Mouse (Mus musculus): ENCODE measurements around the gene Pitx1. TPM values are rescaled to one million over a fixed set of nuclear protein-coding genes. Genes with fewer than 3 reads are reported as not detected.

Gene Pitx1
- polyA plus RNA-seq, 1 experiment from 2014 or later: not detected

DNA sequence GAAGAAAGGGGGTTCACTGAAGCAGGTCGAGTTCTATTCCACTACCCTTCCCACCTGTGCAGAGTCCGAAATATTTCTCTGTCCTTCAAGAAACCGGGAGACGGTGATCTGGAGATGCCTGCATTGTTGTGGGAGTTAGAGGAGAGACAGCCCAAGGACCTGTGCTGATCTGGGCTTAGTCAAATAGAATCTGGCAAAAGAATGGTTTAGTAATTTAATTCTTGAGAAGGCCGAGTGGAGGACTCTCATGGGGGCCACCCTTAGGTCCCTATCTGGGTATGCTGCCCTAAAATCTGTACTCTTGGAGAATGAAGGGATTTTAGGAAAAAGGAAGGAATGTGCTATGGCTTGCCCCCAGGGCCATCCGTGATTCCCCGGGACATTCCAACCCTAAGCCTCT is 2.1 kb downstream of the Pitx1 start:
- no peak overlapping the region for H3K27ac ChIP-seq (ENCODE audit: low read depth, low read length)
- no peak overlapping the region for H3K4me2 ChIP-seq (ENCODE audit: low read length)
- peaks cover 59% of the 10 kb centered on the region for H3K27me3 ChIP-seq (replicated peaks; ENCODE audit: control insufficient read depth, insufficient read depth, low read length)
- 5% methylated on average over 7 of the region's 7 CpGs for whole genome bisulfite sequencing
- no peak overlapping the region for H3K4me3 ChIP-seq (ENCODE audit: low read length)
- H3K4me1 ChIP-seq (ENCODE audit: control insufficient read depth, insufficient read depth, low read depth, low read length): peaks cover 3% of the 10 kb centered on the region
- H3K36me3 ChIP-seq (ENCODE audit: control insufficient read depth, insufficient read depth, low read length): no peaks in the 10 kb centered on the region
- no peaks in the 10 kb centered on the region for H3K9me3 ChIP-seq (ENCODE audit: control insufficient read depth, low read length)
- H3K9ac ChIP-seq (ENCODE audit: low read depth, low read length): no peak overlapping the region
- ATAC-seq: no peak

DNA sequence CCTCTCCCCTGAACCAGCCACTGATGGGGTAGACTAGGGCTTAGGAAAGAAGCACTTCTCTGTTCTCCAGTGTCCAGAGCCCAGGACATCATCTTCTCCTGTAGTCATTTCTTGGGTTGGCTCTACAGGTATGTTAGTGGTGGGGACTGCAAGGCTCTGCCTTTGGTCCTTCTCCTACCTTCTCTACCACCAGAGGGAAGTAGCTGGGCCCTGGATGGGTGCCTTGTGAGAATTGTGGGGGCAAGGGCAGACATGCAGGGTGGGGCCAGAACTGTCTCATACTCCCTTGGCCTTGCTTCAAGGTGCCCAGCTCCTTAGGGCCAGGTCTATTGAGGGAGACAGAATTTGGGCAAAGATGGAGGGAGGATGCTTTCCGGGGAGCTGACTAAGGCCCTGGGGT is 3.4 kb downstream of the Pitx1 start:
- Histone ChIP-seq H3K36me3 (ENCODE audit: control insufficient read depth, insufficient read depth, low read length) (no peaks in the 10 kb centered on the region), H3K4me1 (ENCODE audit: control insufficient read depth, insufficient read depth, low read depth, low read length) (peaks cover 3% of the 10 kb centered on the region), H3K27ac (ENCODE audit: low read depth, low read length) (no peak overlapping the region), H3K9me3 (ENCODE audit: control insufficient read depth, low read length) (no peaks in the 10 kb centered on the region; the same call in 1 of the 2 replicates), H3K4me3 (ENCODE audit: low read length) (no peak overlapping the region), H3K9ac (ENCODE audit: low read depth, low read length) (no peak overlapping the region), H3K4me2 (ENCODE audit: low read length) (no peak overlapping the region), H3K27me3 (replicated peaks; ENCODE audit: control insufficient read depth, insufficient read depth, low read length) (peaks cover 50% of the 10 kb centered on the region)
- 29% methylated on average over 1 of the region's 1 CpGs for WGBS
- no peak for ATAC-seq

DNA sequence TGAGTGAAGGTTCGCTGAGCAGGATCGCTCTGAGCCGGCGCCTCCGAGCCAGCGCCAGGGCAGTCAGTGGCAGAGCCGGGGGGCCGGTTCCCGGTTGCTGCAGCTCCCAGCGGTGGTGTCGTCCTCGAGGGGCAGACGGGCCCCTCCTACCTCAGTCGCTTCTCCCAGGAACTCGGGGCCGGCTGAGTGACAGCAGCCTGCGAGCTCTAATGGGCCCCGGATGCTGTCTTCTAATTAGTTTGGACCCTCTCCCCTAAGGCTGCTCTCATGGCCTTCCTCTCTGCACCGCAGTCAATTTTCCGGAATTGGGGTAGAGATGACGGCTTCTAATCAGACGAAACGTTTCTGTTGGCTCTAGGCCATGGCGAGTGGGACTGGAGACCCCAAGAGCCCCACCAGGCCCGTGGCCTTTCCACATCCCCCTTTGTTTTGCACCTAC is 4.3 kb downstream of the Pitx1 start:
- ATAC-seq: no peak
- no peaks in the 10 kb centered on the region; the same call in 1 of the 2 replicates for H3K9me3 ChIP-seq (ENCODE audit: control insufficient read depth, low read length)
- H3K27me3 ChIP-seq (replicated peaks; ENCODE audit: control insufficient read depth, insufficient read depth, low read length): peaks cover 47% of the 10 kb centered on the region
- no peak overlapping the region for H3K27ac ChIP-seq (ENCODE audit: low read depth, low read length)
- WGBS: 2% methylated on average over 25 of the region's 25 CpGs
- no peaks in the 10 kb centered on the region for H3K36me3 ChIP-seq (ENCODE audit: control insufficient read depth, insufficient read depth, low read length)
- no peak overlapping the region for H3K4me3 ChIP-seq (ENCODE audit: low read length)
- H3K9ac ChIP-seq (ENCODE audit: low read depth, low read length): no peak overlapping the region
- H3K4me2 ChIP-seq (ENCODE audit: low read length): no peak overlapping the region
- H3K4me1 ChIP-seq (ENCODE audit: control insufficient read depth, insufficient read depth, low read depth, low read length): peaks cover 3% of the 10 kb centered on the region

DNA sequence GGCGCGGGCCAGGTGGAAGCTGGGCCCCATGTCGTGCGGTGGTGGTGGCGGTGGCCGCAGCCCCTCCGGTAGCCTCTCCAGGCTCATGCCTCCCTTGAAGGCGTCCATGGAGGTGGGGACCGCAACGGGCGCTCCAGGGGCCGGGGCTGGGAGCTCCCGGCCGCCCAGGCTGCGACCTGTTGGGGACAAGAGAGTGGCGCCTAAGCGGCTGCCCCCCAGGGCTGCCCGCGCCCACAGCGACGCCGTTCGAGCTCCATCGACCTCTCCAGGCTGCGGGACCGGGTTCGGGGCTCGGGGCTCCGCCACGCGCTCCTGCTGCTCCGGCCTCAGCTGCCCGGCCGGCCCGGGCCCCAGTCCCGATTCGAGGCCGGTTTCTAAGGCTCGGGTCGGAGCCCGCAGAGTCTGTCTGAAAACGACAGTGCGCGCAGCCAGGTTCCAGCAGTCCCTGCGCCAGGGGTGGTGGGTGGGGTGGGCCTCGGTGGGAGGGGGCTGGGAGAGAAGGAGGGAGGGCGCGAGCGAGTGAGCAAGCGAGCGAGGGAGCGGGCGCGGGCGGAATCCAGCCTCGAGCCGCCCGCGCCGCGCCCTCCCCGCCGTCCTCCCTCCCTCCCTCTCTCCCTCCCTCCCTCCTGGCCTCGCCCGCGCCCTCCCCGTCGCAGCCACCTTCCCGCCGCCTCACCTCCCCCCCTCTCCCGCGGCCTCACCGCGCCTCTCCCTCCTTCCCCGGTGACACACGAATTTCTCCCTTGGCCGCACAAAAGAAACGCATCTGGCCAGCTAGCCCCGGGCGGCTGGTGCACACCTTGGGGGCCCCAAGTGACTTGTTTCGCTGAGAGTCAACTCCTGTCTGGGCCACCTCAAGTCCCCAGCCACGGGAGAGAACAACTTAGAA is 4.9 kb downstream of the Pitx1 start:
- Histone ChIP-seq H3K9ac (ENCODE audit: low read depth, low read length) (no peak overlapping the region), H3K4me3 (ENCODE audit: low read length) (peak overlapping the region; percentile 5; the same call in 1 of the 2 replicates)
- no peak for ATAC-seq

DNA sequence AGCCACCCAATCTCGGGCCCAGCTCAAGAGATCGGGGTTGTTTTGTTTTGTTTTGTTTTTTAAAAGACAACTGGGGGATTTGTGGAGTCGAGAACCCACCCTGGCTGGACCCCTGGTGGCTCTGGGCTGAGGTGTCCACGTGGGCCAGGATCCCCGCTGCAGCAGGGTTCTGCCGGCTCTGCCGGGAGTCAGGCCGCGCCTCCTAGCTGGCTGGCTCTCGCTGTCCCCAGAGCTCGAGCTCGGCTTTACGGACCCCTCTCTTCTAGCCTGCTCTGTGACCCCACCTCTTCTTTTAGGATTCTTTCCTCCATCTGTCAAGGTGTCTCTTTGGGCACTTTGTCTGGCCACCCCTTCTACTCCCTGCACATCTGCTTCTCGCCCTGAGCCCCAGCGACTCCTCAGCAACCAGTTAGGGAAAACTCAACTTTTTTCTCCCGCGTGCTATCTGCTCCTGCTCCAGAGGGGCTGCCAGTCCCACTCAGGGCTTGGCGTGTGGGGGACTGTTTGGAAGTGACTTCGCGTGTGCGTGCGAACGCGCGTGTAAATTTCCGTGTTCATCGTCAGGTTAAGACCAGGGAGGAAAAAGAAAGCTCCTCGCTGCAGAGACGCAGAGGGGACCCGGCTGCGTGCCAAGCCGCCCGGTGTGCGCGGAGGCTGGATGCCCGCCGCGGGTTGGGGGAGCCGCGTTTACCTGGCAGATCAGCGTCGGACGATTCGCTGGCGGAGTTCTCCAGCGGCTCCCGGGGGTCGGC is 5.7 kb downstream of the Pitx1 start:
- H3K4me2 ChIP-seq (ENCODE audit: low read length): no peak overlapping the region

More for the DNA sequence above, 4.9 kb downstream of the Pitx1 start:
- Histone ChIP-seq H3K27ac (ENCODE audit: low read depth, low read length) (no peak overlapping the region), H3K4me2 (ENCODE audit: low read length) (0 out of 2 replicates have a peak overlapping the region, but pooled peaks have one; percentile 9), H3K36me3 (ENCODE audit: control insufficient read depth, insufficient read depth, low read length) (no peaks in the 10 kb centered on the region), H3K9me3 (ENCODE audit: control insufficient read depth, low read length) (no peaks in the 10 kb centered on the region; the same call in 1 of the 2 replicates), H3K27me3 (replicated peaks; ENCODE audit: control insufficient read depth, insufficient read depth, low read length) (peaks cover 43% of the 10 kb centered on the region), H3K4me1 (ENCODE audit: control insufficient read depth, insufficient read depth, low read depth, low read length) (peaks cover 3% of the 10 kb centered on the region)
- under 1% methylated on average over 32 of the region's 82 CpGs for WGBS

DNA sequence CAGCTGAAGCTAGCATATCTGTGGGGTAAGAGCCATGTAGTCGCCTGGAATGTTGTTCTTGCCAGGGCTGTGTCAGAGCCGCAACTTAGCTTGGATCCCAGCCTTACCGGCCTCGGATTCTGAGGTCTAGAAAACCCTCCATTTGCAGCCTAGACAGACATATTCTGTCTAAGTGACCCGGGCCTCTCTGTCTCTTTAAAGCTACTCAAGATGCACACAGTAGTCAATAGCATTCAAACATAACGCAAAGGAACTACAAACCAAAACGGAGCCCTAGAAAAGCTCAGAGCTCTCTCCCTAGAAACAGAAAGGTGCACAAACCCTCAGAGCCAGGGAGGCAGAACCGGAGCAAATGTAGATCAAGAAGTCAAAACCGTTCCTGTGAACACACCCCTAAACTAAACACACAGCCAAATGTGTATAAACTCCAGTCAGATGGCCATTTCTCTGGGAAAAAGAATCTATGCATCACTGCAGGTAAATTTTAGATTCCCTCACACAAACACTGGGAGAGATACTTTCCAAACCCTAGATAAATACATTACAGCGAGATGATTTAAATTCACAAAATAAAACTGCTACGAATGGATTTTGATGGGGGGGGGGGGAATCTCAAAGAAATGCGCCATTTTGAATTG is 6.9 kb downstream of the Pitx1 start:
- 3% methylated on average over 12 of the region's 12 CpGs for WGBS

More for the DNA sequence above, 5.7 kb downstream of the Pitx1 start:
- Histone ChIP-seq H3K4me3 (ENCODE audit: low read length) (peak overlapping the region; percentile 5; the same call in 1 of the 2 replicates), H3K27me3 (replicated peaks; ENCODE audit: control insufficient read depth, insufficient read depth, low read length) (peaks cover 46% of the 10 kb centered on the region), H3K27ac (ENCODE audit: low read depth, low read length) (no peak overlapping the region), H3K4me1 (ENCODE audit: control insufficient read depth, insufficient read depth, low read depth, low read length) (peaks cover 3% of the 10 kb centered on the region), H3K9me3 (ENCODE audit: control insufficient read depth, low read length) (no peaks in the 10 kb centered on the region; the same call in 1 of the 2 replicates), H3K9ac (ENCODE audit: low read depth, low read length) (no peak overlapping the region), H3K36me3 (ENCODE audit: control insufficient read depth, insufficient read depth, low read length) (no peaks in the 10 kb centered on the region)
- no peak for ATAC-seq
- under 1% methylated on average over 38 of the region's 48 CpGs for WGBS

DNA sequence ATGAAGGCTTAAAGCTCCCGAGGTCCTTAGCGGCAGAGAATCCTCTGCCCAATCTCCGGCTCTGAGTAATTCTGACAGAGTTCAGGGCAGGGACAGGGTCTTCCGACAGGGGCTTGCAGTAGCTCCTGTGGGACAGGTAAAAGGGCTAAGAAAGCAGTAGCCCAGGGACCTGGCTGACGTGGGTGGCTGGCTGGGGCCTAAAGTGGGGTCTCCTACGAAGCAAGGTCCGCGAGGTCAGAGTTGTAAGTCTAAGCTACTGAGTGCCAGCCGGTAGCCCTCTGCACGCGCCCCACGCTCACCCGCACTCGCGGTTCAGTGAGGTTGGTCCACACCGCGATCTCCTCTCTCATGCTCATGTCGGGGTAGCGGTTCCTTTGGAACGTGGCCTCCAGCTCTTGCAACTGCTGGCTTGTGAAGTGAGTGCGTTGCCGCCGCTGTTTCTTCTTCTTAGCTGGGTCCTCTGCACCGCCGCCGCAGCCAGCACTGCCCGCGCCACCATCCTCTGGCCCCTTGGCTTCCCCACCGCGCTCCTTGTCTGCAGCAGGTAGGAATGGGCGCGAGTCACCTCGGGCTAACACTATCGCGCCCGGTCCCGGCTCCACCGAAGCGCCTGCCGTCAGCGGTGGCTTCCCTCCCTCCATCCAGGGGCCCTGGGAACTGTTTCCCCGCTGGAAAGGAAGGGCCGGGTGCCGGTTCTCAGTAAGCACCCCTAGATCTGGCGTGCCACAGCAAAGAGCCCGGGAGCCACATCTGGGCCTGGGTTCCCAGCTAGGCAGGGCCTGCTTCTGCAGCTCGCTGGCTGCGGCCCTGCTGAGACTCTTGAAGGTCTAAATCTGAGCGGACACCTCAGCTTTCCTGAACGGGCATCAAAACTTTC is 7.6 kb downstream of the Pitx1 start:
- Histone ChIP-seq H3K9me3 (ENCODE audit: control insufficient read depth, low read length) (no peaks in the 10 kb centered on the region; the same call in 1 of the 2 replicates), H3K36me3 (ENCODE audit: control insufficient read depth, insufficient read depth, low read length) (no peaks in the 10 kb centered on the region), H3K4me3 (ENCODE audit: low read length) (no peak overlapping the region), H3K4me1 (ENCODE audit: control insufficient read depth, insufficient read depth, low read depth, low read length) (peaks cover 3% of the 10 kb centered on the region), H3K4me2 (ENCODE audit: low read length) (no peak overlapping the region), H3K9ac (ENCODE audit: low read depth, low read length) (no peak overlapping the region), H3K27ac (ENCODE audit: low read depth, low read length) (no peak overlapping the region), H3K27me3 (replicated peaks; ENCODE audit: control insufficient read depth, insufficient read depth, low read length) (peaks cover 49% of the 10 kb centered on the region)
- under 1% methylated on average over 50 of the region's 50 CpGs for WGBS
- ATAC-seq: no peak

More for the DNA sequence above, 6.9 kb downstream of the Pitx1 start:
- Histone ChIP-seq H3K27me3 (replicated peaks; ENCODE audit: control insufficient read depth, insufficient read depth, low read length) (peaks cover 50% of the 10 kb centered on the region), H3K9me3 (ENCODE audit: control insufficient read depth, low read length) (no peaks in the 10 kb centered on the region; the same call in 1 of the 2 replicates), H3K27ac (ENCODE audit: low read depth, low read length) (no peak overlapping the region), H3K4me2 (ENCODE audit: low read length) (no peak overlapping the region), H3K4me1 (ENCODE audit: control insufficient read depth, insufficient read depth, low read depth, low read length) (peaks cover 3% of the 10 kb centered on the region), H3K36me3 (ENCODE audit: control insufficient read depth, insufficient read depth, low read length) (no peaks in the 10 kb centered on the region), H3K9ac (ENCODE audit: low read depth, low read length) (no peak overlapping the region), H3K4me3 (ENCODE audit: low read length) (no peak overlapping the region)
- ATAC-seq: no peak

DNA sequence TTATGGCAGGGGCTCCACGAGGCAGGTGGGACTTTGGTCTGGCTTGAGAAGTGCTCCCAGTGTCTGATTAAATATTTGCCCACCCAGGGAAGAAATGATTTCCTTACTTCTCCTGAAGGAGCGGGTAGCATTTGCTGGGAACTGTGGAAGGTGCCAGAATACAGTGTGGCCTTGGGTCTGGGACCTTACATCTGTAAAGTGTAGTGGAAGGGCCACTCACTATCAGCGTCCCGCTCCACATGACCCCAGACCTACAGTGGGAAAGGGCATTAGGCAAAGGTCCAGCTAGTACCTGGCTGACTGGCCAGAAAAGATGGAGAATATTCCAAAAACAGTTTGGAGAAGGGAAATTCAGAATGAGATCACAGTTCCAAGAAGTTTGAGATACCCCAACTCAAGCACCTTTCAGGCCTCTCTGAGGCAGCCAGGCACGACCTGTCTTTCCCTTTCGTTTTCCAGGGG is 8.3 kb downstream of the Pitx1 start:
- Histone ChIP-seq H3K9me3 (ENCODE audit: control insufficient read depth, low read length) (no peaks in the 10 kb centered on the region; the same call in 1 of the 2 replicates), H3K4me1 (ENCODE audit: control insufficient read depth, insufficient read depth, low read depth, low read length) (peaks cover 3% of the 10 kb centered on the region), H3K36me3 (ENCODE audit: control insufficient read depth, insufficient read depth, low read length) (no peaks in the 10 kb centered on the region), H3K4me3 (ENCODE audit: low read length) (no peak overlapping the region), H3K27me3 (replicated peaks; ENCODE audit: control insufficient read depth, insufficient read depth, low read length) (peaks cover 49% of the 10 kb centered on the region), H3K9ac (ENCODE audit: low read depth, low read length) (no peak overlapping the region), H3K4me2 (ENCODE audit: low read length) (no peak overlapping the region), H3K27ac (ENCODE audit: low read depth, low read length) (no peak overlapping the region)
- 0% methylated on average over 6 of the region's 6 CpGs for WGBS
- ATAC-seq: no peak
